Mouse (Mus musculus): ENCODE results near the gene Cttnbp2nl. TPM values are rescaled to one million over a fixed set of nuclear protein-coding genes. Genes with fewer than 3 reads are reported as not detected.
A peak's percentile ranks its signal among the peaks of the same experiment; 100 is the strongest.

The Cttnbp2nl gene
- total RNA-seq, 2 experiments from 2014 or later = 18.9 to 19.6 TPM

DNA sequence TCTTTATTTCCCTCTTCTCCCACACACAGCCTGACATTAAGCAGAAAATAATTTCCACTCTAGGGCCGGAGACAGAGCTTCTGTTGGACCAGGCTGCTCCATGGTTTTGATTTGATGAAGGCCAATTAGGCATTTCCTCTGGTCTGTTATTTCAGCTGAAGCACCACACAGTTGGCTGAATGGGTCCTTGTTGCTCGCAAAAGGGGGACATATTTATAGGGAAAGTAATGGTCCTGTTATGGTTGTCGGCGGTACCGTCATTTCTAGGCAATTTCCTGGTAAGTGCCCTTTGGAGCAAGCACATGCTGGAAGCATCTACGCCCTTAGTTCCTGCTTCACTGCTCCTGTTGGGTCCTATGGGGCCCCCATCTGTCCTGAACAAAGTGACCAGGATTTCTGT, 8.0 kb upstream of the Cttnbp2nl start:
- DNase-seq = no peak
- intact Hi-C loops (cut with DNase I) = no loop called here

DNA sequence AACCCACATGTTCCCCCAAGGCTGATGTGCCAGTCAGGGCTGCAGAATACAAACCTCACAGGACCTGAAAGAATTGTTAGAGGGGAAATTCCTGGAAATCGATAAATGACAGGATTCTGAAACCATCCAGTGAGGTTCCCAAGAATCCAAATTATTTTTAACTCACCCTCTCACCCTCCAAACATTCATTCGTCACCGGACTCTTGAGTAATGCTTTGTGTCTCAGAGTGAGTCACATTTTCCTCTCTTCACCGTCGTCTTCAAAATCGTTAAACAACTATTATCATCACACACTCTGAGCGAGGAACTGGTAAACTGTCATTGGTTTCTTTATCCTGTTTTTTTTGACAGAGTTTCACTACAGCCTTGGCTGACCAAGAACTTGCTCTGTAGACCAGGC, 7.0 kb upstream of the Cttnbp2nl start:
- DNase-seq = no peak

DNA sequence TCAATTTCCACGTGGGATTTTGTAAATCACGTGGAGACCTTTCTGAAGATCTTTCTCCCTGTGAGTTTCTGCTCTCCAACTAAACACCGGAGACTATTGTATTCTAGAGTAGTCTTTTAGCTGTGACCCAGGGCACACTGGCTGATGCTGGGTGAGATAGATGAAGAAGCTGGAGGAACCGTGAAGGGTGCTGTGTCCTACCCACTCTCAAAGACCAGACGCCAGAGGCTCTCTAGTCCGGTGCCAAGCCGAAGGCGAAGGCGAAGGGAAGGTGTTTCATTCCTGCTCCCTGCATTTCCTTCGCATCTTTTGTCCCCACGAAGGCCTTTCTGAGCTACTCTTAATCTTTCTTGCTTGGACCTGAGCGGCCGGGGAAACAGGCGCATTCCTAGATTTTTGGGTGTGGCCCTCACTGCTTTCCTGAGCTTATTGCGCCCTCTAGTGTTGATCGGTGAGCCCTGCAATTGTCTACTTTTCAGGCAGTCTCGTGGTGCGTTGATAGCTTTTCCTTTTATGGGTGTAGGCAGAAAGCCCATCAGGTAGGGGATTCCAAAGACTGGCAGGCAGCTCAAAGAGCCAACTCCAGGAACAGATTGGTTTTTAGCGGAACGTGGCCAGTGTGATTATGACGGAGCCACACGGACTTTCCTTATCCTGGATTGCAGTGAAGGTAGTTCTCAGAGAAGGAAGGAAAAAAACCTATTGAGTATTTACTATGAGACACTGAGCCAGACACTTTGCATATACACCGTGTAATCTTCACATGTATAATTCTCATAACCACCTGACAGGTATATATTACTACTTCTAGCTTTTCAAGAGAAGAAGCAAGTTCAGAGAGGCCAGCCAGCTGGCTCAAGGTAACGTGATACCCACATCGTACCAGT, 5.9 kb upstream of the Cttnbp2nl start:
- peak; percentile 85 to 89 for DNase-seq
- intact Hi-C loops (cut with DNase I) = loop anchor here (1.0 to 2.0 kb wide), 4 partner anchors 67 to 344 kb away; partner anchors contain the start of genes Capza1, Rhoc and St7l

More for the DNA sequence above, 7.0 kb upstream of the Cttnbp2nl start:
- intact Hi-C loops (cut with DNase I) = loop anchor here (1.0 to 2.0 kb wide), 4 partner anchors 68 to 345 kb away; partner anchors contain the start of genes Capza1, Rhoc and St7l

DNA sequence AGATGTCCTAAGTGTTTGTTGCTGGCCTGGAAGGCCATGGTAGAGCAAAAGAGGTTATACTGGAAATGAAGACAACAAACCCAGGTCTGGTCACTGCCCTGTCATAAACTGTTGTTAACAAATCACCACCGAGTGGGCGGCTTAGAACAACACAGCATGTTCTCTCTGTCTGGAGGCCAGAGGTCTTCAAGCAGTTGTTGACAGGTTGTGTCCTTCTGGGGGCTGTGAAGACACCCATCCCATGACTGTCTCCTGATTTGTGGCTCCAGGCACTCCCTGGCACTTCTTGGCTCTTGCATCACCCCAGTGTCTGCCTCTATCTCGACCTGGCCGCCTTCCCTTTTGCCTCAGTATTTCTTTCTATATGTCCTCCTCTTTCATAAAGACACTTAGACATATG, 2.7 kb upstream of the Cttnbp2nl start:
- DNase-seq = peak in 1 of 2 experiments; percentile 31
- intact Hi-C loops (cut with DNase I) = no loop called here

DNA sequence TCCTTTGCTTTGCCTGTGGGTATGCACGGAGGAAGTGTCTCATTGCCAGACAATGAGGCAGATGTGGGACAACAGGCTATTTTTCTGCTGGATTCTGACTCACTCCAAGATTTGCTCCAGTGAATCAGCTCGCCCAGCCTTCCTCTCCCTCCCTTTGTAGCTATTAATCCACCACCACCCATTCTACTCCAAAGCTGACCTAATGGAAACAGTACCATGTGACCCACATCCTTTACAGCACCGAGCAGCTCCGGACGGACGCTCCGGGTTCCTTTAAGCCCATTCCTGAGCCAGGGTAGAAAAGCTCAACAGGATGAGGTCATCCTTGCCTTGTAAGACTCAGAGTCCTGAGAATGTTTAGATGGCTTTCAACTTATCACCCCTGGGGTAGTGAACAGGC, 2.0 kb upstream of the Cttnbp2nl start:
- intact Hi-C loops (cut with DNase I) = no loop called here
- DNase-seq = peak; percentile 69 to 72

DNA sequence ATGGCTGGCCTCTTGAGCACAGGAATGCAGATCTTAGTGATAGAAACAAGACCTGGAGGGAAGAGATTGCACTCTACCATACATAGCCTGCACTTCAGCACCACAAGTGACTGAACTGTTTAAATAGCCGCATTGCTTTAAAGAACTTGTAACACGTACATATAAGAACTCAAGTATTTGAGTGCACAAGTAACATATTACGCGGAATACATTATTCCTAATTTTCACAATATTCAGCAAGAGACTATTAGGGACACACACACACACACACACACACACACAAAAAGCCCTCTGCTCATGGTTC, 704 bp upstream of the Cttnbp2nl start:
- intact Hi-C loops (cut with DNase I) = no loop called here
- DNase-seq = no peak

DNA sequence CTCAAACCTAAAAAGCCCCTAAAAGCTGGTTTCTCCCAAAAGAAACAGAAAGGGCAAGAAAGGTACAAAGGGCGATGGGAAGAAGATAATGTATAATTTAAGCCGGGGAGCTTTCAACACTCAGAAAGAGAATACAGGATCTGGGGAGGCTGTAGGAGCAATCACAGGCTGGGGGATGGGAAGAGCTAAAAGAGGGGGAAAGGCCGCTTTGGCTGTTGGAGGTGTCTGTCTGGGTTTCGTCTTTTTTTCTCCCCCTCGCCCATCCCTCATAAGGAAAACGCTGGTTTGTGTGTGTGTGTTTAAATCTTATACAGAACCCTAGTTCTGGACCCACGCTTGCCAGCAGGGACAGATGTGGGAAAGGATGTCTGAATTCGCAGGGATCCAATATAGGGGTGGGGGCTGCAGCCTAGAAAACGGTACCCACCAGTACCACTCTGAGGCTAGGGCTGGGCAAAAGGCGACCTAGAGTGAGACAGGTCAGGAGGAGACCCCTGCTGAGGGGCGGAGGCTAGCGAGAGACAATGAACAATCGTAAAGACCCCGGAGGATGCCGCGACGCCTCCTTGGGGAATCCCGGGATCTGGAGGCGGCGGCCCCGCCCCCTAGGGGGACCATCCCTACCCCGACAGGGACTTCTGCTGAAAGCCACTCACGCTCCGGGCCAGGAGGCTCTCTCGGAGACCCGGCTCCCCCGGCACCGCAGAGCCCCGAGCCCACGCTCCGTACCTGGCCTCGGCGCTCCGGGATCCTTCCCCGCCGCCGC, 592 bp downstream of the Cttnbp2nl start:
- intact Hi-C loops (cut with DNase I) = no loop called here

DNA sequence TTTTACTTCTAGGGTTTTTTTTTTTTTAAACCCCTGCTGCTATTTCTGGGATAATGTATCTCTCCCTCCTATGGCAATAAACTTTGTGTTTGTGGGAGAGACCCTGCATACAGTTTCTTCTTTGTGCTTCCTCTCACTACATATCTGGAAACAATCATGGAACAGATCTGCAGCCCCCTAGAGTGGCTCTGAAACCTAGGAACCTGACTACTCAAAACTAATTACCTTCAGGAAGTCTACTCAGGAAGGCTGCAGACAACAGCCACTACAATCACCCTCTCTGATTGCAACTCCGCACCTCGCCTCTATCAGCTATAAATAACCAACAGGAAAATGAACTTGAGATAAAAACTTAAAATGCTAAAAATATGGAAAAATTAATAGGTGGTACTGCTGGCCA, 1.8 kb downstream of the Cttnbp2nl start:
- intact Hi-C loops (cut with DNase I) = loop anchor here (1.0 to 2.0 kb wide), 3 partner anchors 14 to 33 kb away; no protein-coding TSS in a partner anchor
- no peak for DNase-seq

More for the DNA sequence above, 592 bp downstream of the Cttnbp2nl start:
- DNase-seq = no peak

DNA sequence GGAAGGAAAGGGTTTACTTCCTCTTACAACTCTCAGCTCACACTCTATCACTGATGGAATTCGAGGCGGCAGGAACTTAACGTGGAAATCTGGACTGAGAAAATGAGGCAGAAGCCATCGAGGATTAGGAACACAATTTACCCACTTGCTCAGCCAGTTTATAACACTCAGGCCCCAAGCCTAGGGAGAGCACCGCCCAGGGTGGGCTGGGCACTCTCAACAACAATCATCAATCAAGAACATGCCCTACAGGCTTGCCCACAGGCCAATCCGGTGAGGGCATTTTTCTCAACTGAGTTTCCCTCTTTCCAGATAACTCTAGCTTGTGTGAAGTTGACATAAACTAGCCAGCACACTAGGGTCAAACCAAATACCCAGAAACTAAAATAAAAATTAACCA, 3.1 kb downstream of the Cttnbp2nl start:
- DNase-seq = no peak
- intact Hi-C loops (cut with DNase I) = loop anchor here (2.0 kb wide), 2 partner anchors 13 to 27 kb away; no protein-coding TSS in a partner anchor

DNA sequence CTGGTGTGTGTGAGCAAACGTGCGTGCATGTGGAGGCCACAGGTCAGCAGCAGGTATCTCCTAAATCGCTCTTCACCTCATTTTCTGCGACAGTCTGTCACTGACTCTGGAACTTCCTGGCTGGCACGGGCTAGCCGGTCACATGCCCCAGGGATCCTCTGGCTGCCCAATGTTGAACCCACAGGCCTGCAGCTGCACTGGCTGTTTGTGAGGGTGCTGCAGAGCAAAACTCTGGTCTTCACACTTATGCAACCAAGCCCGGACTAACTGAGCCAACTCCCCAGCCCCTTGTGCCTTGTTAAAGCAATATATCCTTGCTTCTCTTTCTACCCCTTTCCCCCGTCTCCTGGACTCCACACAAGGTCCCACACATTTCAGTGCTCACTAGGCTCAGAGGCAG, 5.3 kb downstream of the Cttnbp2nl start:
- DNase-seq = peak; percentile 73 to 75
- intact Hi-C loops (cut with DNase I) = no loop called here

DNA sequence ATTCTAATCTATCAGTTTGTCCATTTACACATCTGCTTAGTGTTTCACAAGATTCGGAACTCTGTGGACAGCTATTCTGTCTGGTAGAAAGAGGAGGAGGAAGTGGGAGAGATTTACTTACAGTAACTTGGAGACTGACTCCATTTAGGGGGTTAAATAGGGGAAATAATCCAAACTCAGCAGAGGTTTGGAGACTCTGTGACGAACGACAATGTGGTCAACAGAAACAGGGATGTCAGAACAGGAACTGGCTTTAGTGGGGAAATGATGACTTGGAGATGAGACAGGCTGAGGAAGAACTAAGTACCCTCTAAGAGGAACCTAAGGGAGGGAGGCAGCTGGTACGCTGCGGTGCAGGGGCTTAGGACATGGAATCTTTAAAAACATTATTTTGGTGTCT, 6.1 kb downstream of the Cttnbp2nl start:
- peak in 1 of 2 experiments; percentile 22 for DNase-seq

DNA sequence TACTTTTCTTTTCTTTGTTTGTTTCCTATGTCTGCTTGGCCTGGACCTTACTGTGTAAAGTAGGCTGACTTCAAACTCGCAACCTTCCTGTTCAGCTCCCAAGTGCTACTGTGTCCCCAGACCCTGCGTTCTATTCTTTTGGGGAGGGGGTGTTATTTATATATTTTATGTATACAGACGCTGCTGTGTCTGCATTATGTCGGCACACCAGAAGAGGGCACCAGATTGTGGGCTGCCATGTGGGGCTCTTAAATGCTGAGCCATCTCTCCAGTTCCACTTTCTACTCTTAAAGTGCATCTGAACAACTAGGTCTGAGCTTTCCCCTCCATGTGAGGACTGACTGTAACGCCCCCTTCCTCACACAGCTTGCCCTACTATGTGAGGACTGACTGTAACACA, 9.2 kb downstream of the Cttnbp2nl start:
- intact Hi-C loops (cut with DNase I) = no loop called here
- DNase-seq = peak in 1 of 2 experiments; percentile 7

More for the DNA sequence above, 6.1 kb downstream of the Cttnbp2nl start:
- intact Hi-C loops (cut with DNase I) = no loop called here

DNA sequence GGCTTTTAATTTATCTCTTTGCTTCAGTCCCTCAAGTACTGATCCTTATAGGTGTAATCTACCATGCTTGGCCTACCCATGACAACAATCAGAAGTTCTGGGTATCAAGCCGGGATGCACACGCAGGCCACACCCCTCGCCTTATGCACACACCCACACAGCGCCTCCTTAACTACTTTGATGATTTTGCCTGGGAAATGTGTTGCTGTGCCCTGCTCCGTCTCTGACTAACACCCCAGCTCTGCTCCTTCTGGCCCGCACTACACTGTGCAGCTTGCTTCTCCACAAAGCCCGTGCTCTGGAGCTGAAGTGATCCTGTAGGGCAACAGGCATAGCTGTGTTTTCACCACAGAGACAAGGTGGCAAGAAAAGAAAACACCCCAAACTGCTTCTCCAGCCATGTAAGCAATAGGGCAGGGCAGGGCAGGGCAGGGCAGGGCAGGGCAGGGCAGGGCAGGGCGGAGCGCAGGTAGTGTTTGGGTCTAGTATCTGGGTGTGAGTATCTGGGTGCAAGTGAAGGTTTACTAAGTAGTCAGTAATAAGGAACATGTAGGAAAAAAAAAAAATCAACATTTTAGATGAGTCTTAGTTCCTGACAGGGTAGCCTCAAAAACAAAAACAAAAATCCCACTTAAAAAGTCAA, 11.8 kb downstream of the Cttnbp2nl start:
- intact Hi-C loops (cut with DNase I) = no loop called here
- peak in 1 of 2 experiments; percentile 7 for DNase-seq

DNA sequence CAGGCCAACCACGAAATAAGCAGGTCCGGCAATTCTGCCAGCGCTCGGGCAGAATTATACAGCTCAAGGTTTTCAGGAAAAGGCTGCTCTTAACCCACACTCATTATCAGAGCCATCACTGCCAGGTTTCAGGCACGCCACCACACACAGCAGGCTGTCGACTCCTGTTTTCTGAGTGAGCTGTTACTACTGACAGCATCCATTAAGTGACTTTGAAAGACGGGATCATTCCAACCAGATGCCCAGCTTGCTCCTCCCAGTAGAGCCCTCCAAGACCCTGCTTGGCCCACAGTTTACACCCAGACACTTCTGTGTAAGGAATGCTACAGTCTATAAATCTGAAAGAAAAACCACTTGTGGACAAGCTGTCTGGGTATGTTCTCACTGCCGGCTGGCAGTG, 12.9 kb downstream of the Cttnbp2nl start:
- peak in 1 of 2 experiments; percentile 1 for DNase-seq
- intact Hi-C loops (cut with DNase I) = no loop called here

DNA sequence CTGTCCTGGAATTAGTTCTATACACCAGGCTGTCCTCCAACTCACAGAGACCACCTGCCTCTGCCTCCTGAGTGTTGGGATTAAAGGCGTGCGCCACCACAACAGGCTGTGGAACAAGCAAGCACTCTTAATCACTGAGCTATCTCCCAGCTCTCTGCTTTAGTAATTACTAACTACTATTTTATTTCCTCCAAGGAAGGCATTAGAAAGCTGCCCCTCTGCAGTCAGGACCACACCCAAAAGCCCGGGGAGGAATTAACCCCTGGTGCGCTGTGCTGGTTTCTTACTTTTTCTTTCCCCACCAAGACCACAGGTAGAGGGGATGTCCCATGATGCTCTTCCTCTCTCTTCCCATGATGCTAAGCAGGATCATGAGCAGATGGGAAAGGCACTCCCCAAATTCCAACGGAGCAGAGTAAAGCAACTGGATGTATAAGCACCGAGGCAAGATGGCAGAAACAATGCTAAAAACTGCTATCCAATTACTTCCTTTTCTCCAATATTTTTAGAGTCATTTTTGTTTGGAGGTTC, 15.6 kb downstream of the Cttnbp2nl start:
- intact Hi-C loops (cut with DNase I) = loop anchor here (2.0 kb wide), 1 partner anchor 13 kb away; no protein-coding TSS in a partner anchor
- peak in 1 of 2 experiments; percentile 14 for DNase-seq

DNA sequence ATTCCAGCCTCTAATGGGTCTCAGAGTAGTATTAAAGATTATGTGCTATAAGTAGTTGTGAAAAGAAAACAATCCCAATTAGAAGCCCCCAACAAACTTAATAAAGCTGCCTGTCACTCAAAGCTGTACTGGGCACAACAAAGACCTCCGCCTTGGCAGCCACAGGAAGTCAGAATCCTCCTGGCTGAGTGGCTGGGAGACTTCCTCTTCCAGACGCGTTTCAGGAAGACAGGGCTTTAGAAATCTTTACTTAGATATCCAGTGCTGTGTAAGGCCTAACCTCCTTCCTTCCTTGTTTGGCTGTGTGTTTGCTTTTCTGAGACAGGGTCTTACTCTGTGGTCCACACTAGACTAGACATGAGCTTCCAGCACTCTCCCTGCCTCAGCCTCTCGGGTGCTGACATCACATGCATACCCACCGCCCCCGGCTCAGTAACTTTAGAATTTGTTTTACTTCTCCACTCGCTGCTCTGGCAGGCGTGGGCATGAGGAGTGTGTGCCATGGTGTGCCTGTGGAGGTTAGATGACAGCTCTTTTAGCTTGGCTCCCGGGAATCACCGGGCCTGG, 16.6 kb downstream of the Cttnbp2nl start:
- intact Hi-C loops (cut with DNase I) = loop anchor here (2.0 kb wide), 1 partner anchor 14 kb away; no protein-coding TSS in a partner anchor
- peak in 1 of 2 experiments; percentile 14 for DNase-seq

DNA sequence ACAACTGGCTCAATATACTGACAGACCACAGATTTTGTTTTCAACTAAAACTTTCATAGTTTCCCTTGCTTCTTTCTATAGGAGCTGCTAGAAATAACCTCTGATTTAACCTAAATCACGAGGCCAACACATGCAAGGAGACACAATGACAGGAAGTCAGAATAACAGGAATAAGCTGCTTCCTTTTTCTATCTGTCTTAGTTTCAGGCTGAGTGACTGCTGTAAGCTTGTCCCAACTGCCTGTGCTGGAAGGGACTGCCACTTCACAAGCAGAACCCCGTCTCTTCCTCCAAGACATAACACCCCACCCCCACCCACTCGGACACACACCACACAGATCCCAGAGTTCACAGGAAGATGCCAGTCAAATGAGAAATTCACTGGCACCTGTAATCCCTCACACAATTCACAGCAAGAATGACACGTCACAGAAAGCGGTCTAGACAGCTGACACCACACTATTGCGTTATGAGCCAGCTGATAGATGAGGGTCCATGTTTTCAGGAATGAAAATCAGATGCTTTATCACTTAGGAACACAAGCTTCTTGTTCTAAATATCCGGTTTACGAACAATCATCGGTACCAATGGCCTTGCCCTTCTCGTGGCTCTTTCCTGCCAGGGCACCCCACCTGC, 29.5 kb downstream of the Cttnbp2nl start:
- intact Hi-C loops (cut with DNase I) = loop anchor here (2.0 kb wide), 2 partner anchors 15 to 27 kb away; no protein-coding TSS in a partner anchor
- no peak for DNase-seq

DNA sequence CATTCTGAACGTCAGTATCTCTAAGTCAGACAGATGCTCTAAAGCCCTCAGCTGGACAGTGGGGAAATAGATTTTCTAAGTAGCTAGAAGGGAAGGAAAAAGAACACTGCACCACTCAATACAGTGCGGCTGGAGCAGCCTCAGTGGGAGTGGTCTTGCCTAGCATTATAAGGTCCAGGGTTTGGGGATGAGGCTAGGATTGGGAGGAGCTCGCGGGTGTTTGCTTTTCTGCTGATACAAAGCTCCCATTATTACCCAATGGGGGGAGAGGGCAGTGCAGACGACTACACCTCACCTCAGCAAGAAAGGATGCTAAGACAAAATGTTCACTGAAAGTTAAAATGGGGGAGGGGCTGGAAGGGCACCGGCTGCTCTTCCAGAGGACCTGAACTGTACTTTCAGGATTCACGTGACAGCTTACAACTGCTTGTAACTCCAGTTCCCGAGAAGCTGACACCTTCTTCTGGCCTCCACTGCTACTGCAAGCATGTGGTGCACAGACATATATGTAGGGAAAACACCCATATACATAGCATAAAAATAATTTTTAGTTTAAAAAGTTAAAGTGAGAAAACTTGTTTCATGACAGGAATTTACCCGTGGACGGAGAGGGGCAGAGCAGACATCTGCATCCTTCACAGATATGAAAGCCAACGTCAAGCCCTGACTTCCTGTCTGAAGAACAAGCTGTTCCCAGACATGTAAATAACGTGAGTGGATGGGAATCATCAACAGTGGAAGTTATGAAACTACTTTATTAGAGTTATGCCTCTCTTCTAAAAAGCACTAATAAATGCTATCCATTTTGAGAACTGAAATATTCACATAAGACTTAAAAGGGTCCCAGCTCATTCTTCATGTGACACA, 32.9 kb downstream of the Cttnbp2nl start:
- intact Hi-C loops (cut with DNase I) = no loop called here

DNA sequence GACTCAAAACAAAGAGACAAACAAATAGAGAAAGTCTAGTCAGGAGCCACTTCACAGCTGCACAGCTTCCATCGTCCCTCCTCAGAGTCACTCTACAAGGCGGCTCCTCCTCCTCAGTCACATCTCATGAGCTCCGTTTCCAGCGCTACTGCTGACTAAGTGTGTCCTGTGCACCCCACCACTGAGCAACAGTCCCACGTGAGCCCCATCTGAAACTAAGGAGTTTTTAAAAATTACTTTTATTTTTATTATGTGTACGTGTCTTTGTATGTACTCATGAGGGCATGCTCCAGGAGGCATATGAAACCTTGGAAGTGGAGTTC, 34.2 kb downstream of the Cttnbp2nl start:
- no peak for DNase-seq
- intact Hi-C loops (cut with DNase I) = loop anchor here (1.0 kb wide), 1 partner anchor 33 kb away; no protein-coding TSS in a partner anchor

More for the DNA sequence above, 32.9 kb downstream of the Cttnbp2nl start:
- peak; percentile 56 to 71 for DNase-seq

Data from heart, postnatal 36 days (tissue).